Mouse (Mus musculus) layer of hippocampus, adult 2 months (tissue): ENCODE results near the gene Papola. TPM values are rescaled to one million over a fixed set of nuclear protein-coding genes. Genes with fewer than 3 reads are reported as not detected.

Experiments used
- DNase-seq, 2 experiments: peaks; one replicate each; pipeline ENCODE4 v3.0.0; 2022; ENCODE audit warnings: low spot score in 2 of 2
- H3K27ac ChIP-seq: fragments of 200-600 bp; 2 replicates; pipeline ENCODE4 v1.8.1; 2022
- H3K4me3 ChIP-seq: fragments of 200-600 bp; 2 replicates; pipeline ENCODE4 v1.8.1; 2022; ENCODE audit warnings: mild to moderate bottlenecking
- CTCF ChIP-seq: fragments of 200-600 bp; conservative IDR thresholded peaks from 2 replicates; pipeline ENCODE4 v1.8.1; 2022; ENCODE audit warnings: antibody characterized with exemption, mild to moderate bottlenecking, moderate library complexity
- microRNA-seq, 2 experiments: library from miRNA; unstranded; fragments of <30 nt; microRNA quantifications; one replicate each; pipeline ENCODE4 v1.2.0; 2021
- total RNA-seq, 2 experiments: library from RNA; stranded (reverse); gene quantifications; 2 replicates each; pipeline ENCODE4 v1.2.3; 2021

Papola gene
- total RNA-seq, 2 experiments from 2014 or later, result 156 to 163 TPM

GRCm38 (mm10) chr12:105883799-105884514 lies 99.5 kb downstream of the Papola start:
- Histone ChIP-seq H3K4me3 (no peak overlapping the region), H3K27ac (no peak overlapping the region)
- TF ChIP-seq CTCF, result no peak
- no peak for DNase-seq

- no peak for DNase-seq
- Histone ChIP-seq H3K27ac (no peak overlapping the region), H3K4me3 (no peak overlapping the region)
- no peak for TF ChIP-seq CTCF
Measured at GRCm38 (mm10) chr12:105884515-105885323, 100.2 kb downstream of the Papola start.

Small RNA genes within 50 kb of the gene (microRNA-seq; reads per million reads assigned to microRNA genes)
- 0.18 to 0.32 reads per million in 2 experiments for gene Gm22120

Other genes starting within 250 kb of the Papola start
- under 1 TPM; 0.28 to 0.69 TPM for gene Bdkrb2, start 221.5 kb upstream of the Papola start, total RNA-seq
- not detected for gene Bdkrb1, start 181.6 kb upstream of the Papola start, total RNA-seq
- gene Gskip, start 99.9 kb upstream of the Papola start, total RNA-seq, result 10 to 100 TPM; 25.3 to 26.7 TPM
- gene Atg2b, start 99.5 kb upstream of the Papola start, total RNA-seq, result 10 to 100 TPM; 44.2 to 47.7 TPM
- 1 to 10 TPM in 1 of 2 experiments, under 1 TPM in 1; 0.69 to 1.7 TPM for gene Ak7, start 78.7 kb upstream of the Papola start, total RNA-seq
- gene Vrk1, start 225.5 kb downstream of the Papola start, total RNA-seq, result 10 to 100 TPM; 18.7 to 21.3 TPM